Mouse (Mus musculus): Measurements from ENCODE around the gene Vwc2.

- TF ChIP-seq POLR2A (IDR thresholded peaks at IDR 0.05; ENCODE audit: borderline replicate concordance, control insufficient read depth, low read depth, low read length) (no peak), CTCF (IDR thresholded peaks at IDR 0.05; ENCODE audit: control insufficient read depth, insufficient read depth, low read length) (no peak)
Measured at GRCm38 (mm10) chr11:11097606-11098005, 16.4 kb upstream of the Vwc2 start.
